Comparison of ENCODE assay signal across 29 mouse cellular contexts in genomic region chr7:87626251-87626650, GRCm38 (mm10). TPM values are rescaled to one million over a fixed set of nuclear protein-coding genes. Genes with fewer than 3 reads are reported as not detected.
"Had no signal": no experiment of that assay in that cellular context is flagged by ENCODE, and none has a peak within 500 bp of the region (broad histone marks: within the 10 kb centered on the region; RNA-seq: fewer than 3 reads in every experiment).

No protein-coding gene starts in this region.

- DNase-seq: cerebellum, adult 2 months; cerebellum, adult 8-10 months; cerebellum, adult 9-10 months; cerebellum, adult 9-11 months; cerebellum, postnatal 10 days; cerebellum, postnatal 25 days; cerebellum, postnatal 36 days; embryo, embryonic 11 days; forebrain, postnatal 0 days; gastrocnemius, adult 2 months; gastrocnemius, postnatal 10 days; gastrocnemius, postnatal 14 days; gastrocnemius, postnatal 25 days; heart, adult 18-20 months; heart, adult 2 months had no signal

- H3K27ac ChIP-seq: embryonic facial prominence, embryonic 10.5 days; embryonic facial prominence, embryonic 12.5 days; embryonic facial prominence, embryonic 13.5 days; embryonic facial prominence, embryonic 15.5 days; forebrain, embryonic 10.5 days; forebrain, embryonic 12.5 days; forebrain, embryonic 13.5 days; forebrain, embryonic 15.5 days; gastrocnemius, adult 2 months; heart, adult 2 months had no signal

- H3K4me3 ChIP-seq: embryonic facial prominence, embryonic 10.5 days; embryonic facial prominence, embryonic 12.5 days; embryonic facial prominence, embryonic 13.5 days; embryonic facial prominence, embryonic 15.5 days; erythroblast, embryonic 14.5 days; forebrain, embryonic 10.5 days; forebrain, embryonic 12.5 days; forebrain, embryonic 13.5 days; forebrain, embryonic 15.5 days; gastrocnemius, adult 2 months; heart, adult 2 months had no signal

RNA-seq across cellular contexts. Expression of gene Grm5, which starts 42.3 kb away (rescaled TPM):
- total RNA-seq: common myeloid progenitor, adult 5-6 weeks; gastrocnemius, adult 18-20 months; gastrocnemius, adult 2 months; gastrocnemius, postnatal 25 days; gastrocnemius, postnatal 4 days; granulocyte monocyte progenitor cell, adult 5-6 weeks; heart, adult 18-20 months; heart, adult 2 months; heart, adult 8-10 months had no signal
